Mouse (Mus musculus): ENCODE results near the gene Magi1.

Gene Magi1

GRCm38 (mm10) chr6:93729702-93730101 is 554.0 kb downstream of the Magi1 start:
- DNase-seq (ENCODE audit: low read depth, low spot score), result no peak

- DNase-seq (ENCODE audit: low read depth, low spot score), result no peak
These were observed 554.9 kb downstream of the Magi1 start for GRCm38 (mm10) chr6:93728791-93729190.

GRCm38 (mm10) chr6:93727630-93728178 is 556.0 kb downstream of the Magi1 start:
- no peak for DNase-seq (ENCODE audit: low read depth, low spot score)

- DNase-seq (ENCODE audit: low read depth, low spot score), result no peak
These were observed 556.8 kb downstream of the Magi1 start for GRCm38 (mm10) chr6:93726829-93727455.

DNA sequence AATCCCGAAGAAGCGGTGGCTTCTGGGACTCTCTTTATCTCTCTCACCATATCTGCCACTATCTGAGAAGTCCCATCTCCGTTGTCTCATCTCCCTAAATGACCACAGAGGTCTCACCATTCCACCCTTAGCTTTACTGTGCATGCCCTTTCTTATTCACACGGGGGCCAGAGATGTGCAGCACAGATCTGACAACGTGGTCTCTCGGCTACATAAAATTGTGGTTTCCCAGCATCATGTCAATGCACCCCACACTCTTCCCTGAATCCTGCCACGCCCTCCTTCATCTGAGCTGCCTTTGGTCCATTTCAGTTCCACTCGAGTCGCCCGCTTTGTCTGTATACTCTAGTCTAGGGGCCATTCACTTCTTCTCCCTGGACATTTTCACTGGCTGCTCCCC is 557.6 kb downstream of the Magi1 start:
- no peak for DNase-seq (ENCODE audit: low read depth, low spot score)

DNA sequence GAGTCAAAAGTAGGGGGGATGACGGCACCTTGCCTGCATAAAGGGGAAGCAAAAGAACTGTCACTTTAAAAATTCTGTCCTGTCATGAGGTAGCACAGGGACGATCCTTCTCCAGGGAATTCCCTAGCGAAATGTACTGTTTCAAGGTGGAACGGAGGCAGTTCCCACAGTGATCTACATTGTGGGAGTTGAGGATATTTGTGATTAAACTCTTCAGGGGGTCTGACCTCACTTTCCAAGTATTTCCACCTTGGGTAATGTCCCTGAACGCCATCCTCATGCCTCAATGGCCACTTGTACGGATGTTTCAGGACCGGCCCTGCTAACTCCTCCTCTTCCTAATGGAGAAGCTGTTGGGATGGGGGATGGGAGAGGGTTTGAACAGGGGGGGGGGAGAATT is 559.0 kb downstream of the Magi1 start:
- DNase-seq (ENCODE audit: low read depth, low spot score), result no peak

DNA sequence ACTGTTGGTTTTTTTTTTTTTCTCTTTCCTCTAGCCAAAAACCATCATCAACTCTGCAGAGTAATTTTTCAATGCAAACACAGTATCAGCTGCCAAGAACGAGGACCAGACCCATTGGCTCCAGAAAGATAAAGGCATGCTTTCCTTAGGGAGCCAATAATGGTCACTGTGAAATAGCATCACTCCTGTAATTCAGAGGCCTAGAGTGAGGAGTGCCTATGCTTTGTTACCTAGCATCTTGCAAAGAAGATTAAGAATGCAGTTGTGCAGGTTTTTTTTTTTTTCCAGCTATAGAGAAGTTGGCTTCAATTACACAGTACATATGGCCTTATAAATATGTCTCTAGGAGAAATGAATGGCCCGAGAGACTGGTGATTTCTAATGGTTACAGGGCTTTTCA is 560.5 kb downstream of the Magi1 start:
- no peak for DNase-seq (ENCODE audit: low read depth, low spot score)

DNA sequence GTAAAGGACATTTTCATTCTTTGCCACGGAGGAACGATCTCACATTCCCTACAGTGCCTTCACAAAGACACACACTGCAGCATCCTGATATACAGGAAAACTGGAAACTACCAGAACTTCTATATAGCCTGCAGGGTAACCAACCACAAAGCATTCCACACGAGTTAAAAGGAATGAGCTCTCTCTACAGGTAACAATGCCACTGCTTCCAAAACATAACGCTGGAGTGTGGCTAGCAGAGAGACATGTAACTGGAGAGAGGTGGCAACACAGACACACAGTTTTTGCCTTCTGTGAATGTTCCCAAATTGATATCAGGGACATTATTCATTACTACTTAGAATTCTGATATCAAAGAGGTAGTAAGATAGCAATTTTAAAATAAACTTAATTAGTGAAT is 564.2 kb downstream of the Magi1 start:
- DNase-seq (ENCODE audit: low read depth, low spot score), result no peak

DNA sequence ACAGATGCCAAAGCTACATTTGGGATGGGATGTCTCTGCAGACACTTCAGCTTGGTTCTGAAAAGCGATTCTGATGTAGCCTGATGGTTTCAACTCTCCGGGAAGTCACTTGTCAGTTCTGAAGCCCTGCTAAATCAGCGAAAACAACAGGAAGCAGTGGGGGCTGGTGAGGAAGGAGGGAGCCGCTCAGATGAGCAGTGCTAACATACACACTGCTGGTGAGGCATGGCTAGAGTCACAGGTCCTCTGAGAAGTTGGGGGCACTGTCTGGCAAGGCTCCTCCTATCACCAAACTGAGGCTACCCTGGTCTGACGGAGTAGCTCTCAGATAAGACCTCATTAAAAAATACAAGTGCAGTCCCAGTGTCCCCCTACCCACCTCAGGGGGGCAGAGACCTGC is 565.3 kb downstream of the Magi1 start:
- DNase-seq (ENCODE audit: low read depth, low spot score), result no peak

GRCm38 (mm10) chr6:93717826-93718375 is 565.8 kb downstream of the Magi1 start:
- DNase-seq (ENCODE audit: low read depth, low spot score), result no peak

DNA sequence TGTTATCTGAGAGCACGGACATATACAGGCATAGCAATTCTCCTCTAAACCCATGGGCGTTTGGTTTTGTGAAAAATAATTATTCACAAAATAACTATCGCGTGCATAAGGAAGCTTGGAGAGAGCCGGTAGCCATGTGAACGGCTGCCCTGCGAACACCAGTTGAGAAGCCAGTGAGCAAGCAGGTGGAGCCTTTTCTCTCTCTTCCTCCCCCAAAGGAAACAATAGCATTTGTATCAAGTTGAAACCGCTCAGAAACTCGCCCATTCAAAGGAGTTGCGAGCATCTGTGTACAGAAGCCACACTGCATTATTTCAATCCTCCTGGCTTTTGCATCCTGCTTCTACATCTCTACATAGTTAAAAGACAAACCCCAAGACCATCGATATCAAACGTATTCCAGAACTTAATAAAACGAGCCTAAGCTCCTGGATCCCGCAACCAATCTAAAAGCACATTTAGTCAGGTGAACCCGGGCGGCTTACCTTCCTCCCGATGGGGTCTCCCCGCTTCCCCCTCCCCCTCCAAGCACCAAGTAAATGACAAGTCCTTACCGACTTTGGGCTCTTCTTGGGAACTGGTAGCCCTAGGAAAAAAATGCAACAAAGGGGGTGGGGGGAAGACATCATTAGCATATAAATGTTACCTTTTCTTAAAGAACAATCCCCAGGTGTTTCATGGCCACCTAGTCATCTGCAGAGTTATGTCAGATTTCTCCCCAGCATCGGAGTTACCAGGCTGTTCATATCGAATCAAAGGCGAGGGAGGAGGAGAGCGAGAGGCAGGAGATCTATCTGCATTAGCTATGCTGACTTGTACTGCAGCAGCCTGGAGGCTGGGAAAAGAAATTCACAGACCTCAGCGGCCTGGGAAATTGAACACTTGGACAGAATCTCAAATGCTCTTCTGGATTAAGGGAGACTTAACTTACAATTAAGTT is 566.8 kb downstream of the Magi1 start:
- no peak for DNase-seq (ENCODE audit: low read depth, low spot score)

DNA sequence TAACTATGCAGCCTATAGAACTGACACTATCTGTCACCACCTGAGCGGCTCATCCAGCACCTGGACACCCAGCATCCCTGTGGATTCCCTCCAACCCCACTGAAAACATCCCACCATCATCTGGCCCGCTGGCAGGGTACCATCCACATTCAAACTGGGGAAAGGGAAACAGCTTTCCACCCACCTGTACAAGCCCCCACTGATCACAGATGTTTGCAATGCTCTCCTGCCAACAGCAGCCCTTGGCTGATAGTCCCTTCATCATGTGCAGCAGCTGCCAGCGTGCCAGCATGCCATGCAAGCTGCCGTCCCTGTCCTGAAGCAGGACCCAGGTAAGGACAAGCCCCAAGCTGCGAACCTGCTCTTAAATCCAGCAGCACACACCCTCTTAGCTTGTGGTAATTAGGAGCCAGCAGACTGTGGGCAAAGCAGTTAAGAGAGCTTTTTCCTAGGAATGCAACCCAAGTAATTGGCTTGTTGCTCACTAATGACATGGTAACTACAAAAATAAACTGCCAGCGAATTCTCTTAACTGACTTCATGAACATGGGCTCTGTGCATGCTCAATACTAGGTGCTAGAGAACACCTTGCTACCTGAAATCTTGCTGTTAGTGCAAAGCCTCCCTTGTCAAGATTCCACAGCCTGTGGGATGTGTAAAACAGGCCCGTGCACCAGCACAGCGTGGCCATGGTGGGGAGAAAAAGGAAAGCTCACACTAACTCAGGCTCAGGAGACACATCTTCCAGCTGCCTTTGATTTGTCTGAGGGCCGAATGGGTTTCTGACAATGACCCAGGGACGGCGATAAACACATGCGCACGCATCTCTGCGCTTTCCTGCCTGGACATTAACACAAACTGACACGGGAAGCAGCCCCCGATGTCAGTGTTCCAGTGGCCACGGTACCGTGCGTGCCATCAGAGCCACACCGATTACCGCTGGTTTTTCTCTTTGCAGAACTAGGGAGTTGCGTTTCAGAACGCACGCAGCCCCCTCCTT is 568.2 kb downstream of the Magi1 start:
- DNase-seq (ENCODE audit: low read depth, low spot score), result no peak

- no peak for DNase-seq (ENCODE audit: low read depth, low spot score)
These were observed 579.4 kb downstream of the Magi1 start for GRCm38 (mm10) chr6:93704350-93704749.

- no peak for DNase-seq (ENCODE audit: low read depth, low spot score)
These were observed 584.3 kb downstream of the Magi1 start for GRCm38 (mm10) chr6:93699436-93699835.

GRCm38 (mm10) chr6:93697956-93698355 is 585.8 kb downstream of the Magi1 start:
- DNase-seq (ENCODE audit: low read depth, low spot score), result no peak

GRCm38 (mm10) chr6:93678766-93679165 is 605.0 kb downstream of the Magi1 start:
- no peak for DNase-seq (ENCODE audit: low read depth, low spot score)

- no peak for DNase-seq (ENCODE audit: low read depth, low spot score)
These were observed 617.0 kb downstream of the Magi1 start for GRCm38 (mm10) chr6:93666731-93667130.

- no peak for DNase-seq (ENCODE audit: low read depth, low spot score)
These were observed 618.5 kb downstream of the Magi1 start for GRCm38 (mm10) chr6:93665056-93665805.

GRCm38 (mm10) chr6:93661139-93661538 is 622.6 kb downstream of the Magi1 start:
- DNase-seq (ENCODE audit: low read depth, low spot score), result no peak

GRCm38 (mm10) chr6:93659534-93659933 is 624.2 kb downstream of the Magi1 start:
- DNase-seq (ENCODE audit: low read depth, low spot score), result no peak
